Mouse (Mus musculus): Measurements from ENCODE around the gene Tk2. TPM values are rescaled to one million over a fixed set of nuclear protein-coding genes. Genes with fewer than 3 reads are reported as not detected.
A peak's percentile ranks its signal among the peaks of the same experiment; 100 is the strongest.

The Tk2 gene
- polyA plus RNA-seq, 1 experiment from 2014 or later, result 32.5 TPM

- H3K27ac ChIP-seq (ENCODE audit: low read depth, low read length), result 0 out of 2 replicates have a peak within 1 kb of the TSS, but pooled peaks have one; percentile 30
- 4% methylated on average over 41 of the region's 41 CpGs for WGBS
- peak; percentile 87 for ATAC-seq (ENCODE audit: low FRiP score)
These were observed 2.3 kb upstream of the Tk2 start, which contains the start of gene Cklf for GRCm38 (mm10) chr8:104250439-104251367. Cklf (plus strand) TSS chr8:104250861.

GRCm38 (mm10) chr8:104249442-104249996 is 1.2 kb upstream of the Tk2 start:
- Histone ChIP-seq H3K9me3 (ENCODE audit: control insufficient read depth, low read length) (no peaks in the 10 kb centered on the region), H3K27ac (ENCODE audit: low read depth, low read length) (no peak overlapping the region), H3K36me3 (ENCODE audit: control insufficient read depth, insufficient read depth, low read length) (no peaks in the 10 kb centered on the region), H3K4me2 (replicated peaks; ENCODE audit: low read depth, low read length) (no peak overlapping the region), H3K4me1 (replicated peaks; ENCODE audit: control insufficient read depth, insufficient read depth, low read length) (no peaks in the 10 kb centered on the region), H3K27me3 (ENCODE audit: control insufficient read depth, insufficient read depth, low read length) (no peaks in the 10 kb centered on the region), H3K9ac (ENCODE audit: low read depth, low read length) (no peak overlapping the region), H3K4me3 (ENCODE audit: low read depth, low read length) (no peak overlapping the region)
- DNase-seq (ENCODE audit: low spot score) (no peak), ATAC-seq (ENCODE audit: low FRiP score) (no peak)
- WGBS, result 84% methylated on average over 7 of the region's 7 CpGs

More at GRCm38 (mm10) chr8:104250439-104251367, 2.3 kb upstream of the Tk2 start, which contains the start of gene Cklf:
- H3K36me3 ChIP-seq (ENCODE audit: control insufficient read depth, insufficient read depth, low read length), result no peaks in the 10 kb centered on the region
- H3K4me3 ChIP-seq (ENCODE audit: low read depth, low read length), result peak within 1 kb of the TSS; percentile 70
- H3K9ac ChIP-seq (ENCODE audit: low read depth, low read length), result peak within 1 kb of the TSS; percentile 84
- peak; percentile 96 for DNase-seq (ENCODE audit: low spot score)
- H3K4me1 ChIP-seq (replicated peaks; ENCODE audit: control insufficient read depth, insufficient read depth, low read length), result no peaks in the 10 kb centered on the region
- H3K27me3 ChIP-seq (ENCODE audit: control insufficient read depth, insufficient read depth, low read length), result no peaks in the 10 kb centered on the region
- peak within 1 kb of the TSS; percentile 76 for H3K4me2 ChIP-seq (replicated peaks; ENCODE audit: low read depth, low read length)
- no peaks in the 10 kb centered on the region for H3K9me3 ChIP-seq (ENCODE audit: control insufficient read depth, low read length)

GRCm38 (mm10) chr8:104247908-104248275 is 466 bp downstream of the Tk2 start:
- Histone ChIP-seq H3K9ac (ENCODE audit: low read depth, low read length) (peak overlapping the region; percentile 85), H3K9me3 (ENCODE audit: control insufficient read depth, low read length) (no peaks in the 10 kb centered on the region), H3K27me3 (ENCODE audit: control insufficient read depth, insufficient read depth, low read length) (no peaks in the 10 kb centered on the region), H3K27ac (ENCODE audit: low read depth, low read length) (no peak overlapping the region), H3K4me3 (ENCODE audit: low read depth, low read length) (peak overlapping the region; percentile 87), H3K4me2 (replicated peaks; ENCODE audit: low read depth, low read length) (peak overlapping the region; percentile 59), H3K4me1 (replicated peaks; ENCODE audit: control insufficient read depth, insufficient read depth, low read length) (no peaks in the 10 kb centered on the region), H3K36me3 (ENCODE audit: control insufficient read depth, insufficient read depth, low read length) (peaks cover 2% of the 10 kb centered on the region; the same call in 1 of the 2 replicates)
- DNase-seq (ENCODE audit: low spot score) (peak; percentile 10), ATAC-seq (ENCODE audit: low FRiP score) (peak; percentile 10; the same call in 1 of the 2 replicates)
- WGBS, result 5% methylated on average over 11 of the region's 11 CpGs

- H3K4me3 ChIP-seq (ENCODE audit: low read depth, low read length), result peak overlapping the region; percentile 87
- peaks cover 2% of the 10 kb centered on the region; the same call in 1 of the 2 replicates for H3K36me3 ChIP-seq (ENCODE audit: control insufficient read depth, insufficient read depth, low read length)
- H3K27me3 ChIP-seq (ENCODE audit: control insufficient read depth, insufficient read depth, low read length), result no peaks in the 10 kb centered on the region
- 77% methylated on average over 22 of the region's 22 CpGs for WGBS
- no peaks in the 10 kb centered on the region for H3K9me3 ChIP-seq (ENCODE audit: control insufficient read depth, low read length)
- peak overlapping the region; percentile 85; the same call in 1 of the 2 replicates for H3K9ac ChIP-seq (ENCODE audit: low read depth, low read length)
- H3K4me1 ChIP-seq (replicated peaks; ENCODE audit: control insufficient read depth, insufficient read depth, low read length), result no peaks in the 10 kb centered on the region
- ATAC-seq (ENCODE audit: low FRiP score) (no peak), DNase-seq (ENCODE audit: low spot score) (no peak)
- H3K4me2 ChIP-seq (replicated peaks; ENCODE audit: low read depth, low read length), result peak overlapping the region; percentile 59
- H3K27ac ChIP-seq (ENCODE audit: low read depth, low read length), result no peak overlapping the region
These were observed 1.1 kb downstream of the Tk2 start for GRCm38 (mm10) chr8:104247054-104247907.

- DNase-seq (ENCODE audit: low spot score), result no peak
- H3K9me3 ChIP-seq (ENCODE audit: control insufficient read depth, low read length), result no peaks in the 10 kb centered on the region
- ATAC-seq (ENCODE audit: low FRiP score), result no peak
- no peak overlapping the region for H3K4me3 ChIP-seq (ENCODE audit: low read depth, low read length)
- WGBS, result 84% methylated on average over 4 of the region's 4 CpGs
- H3K4me2 ChIP-seq (replicated peaks; ENCODE audit: low read depth, low read length), result no peak overlapping the region
- H3K9ac ChIP-seq (ENCODE audit: low read depth, low read length), result no peak overlapping the region
- H3K36me3 ChIP-seq (ENCODE audit: control insufficient read depth, insufficient read depth, low read length), result peaks cover 2% of the 10 kb centered on the region; the same call in 1 of the 2 replicates
- no peak overlapping the region for H3K27ac ChIP-seq (ENCODE audit: low read depth, low read length)
- H3K27me3 ChIP-seq (ENCODE audit: control insufficient read depth, insufficient read depth, low read length), result no peaks in the 10 kb centered on the region
- no peaks in the 10 kb centered on the region for H3K4me1 ChIP-seq (replicated peaks; ENCODE audit: control insufficient read depth, insufficient read depth, low read length)
These were observed 1.7 kb downstream of the Tk2 start for GRCm38 (mm10) chr8:104246621-104247020.

- WGBS, result 86% methylated on average over 12 of the region's 12 CpGs
- no peak overlapping the region for H3K4me3 ChIP-seq (ENCODE audit: low read depth, low read length)
- no peak overlapping the region for H3K4me2 ChIP-seq (replicated peaks; ENCODE audit: low read depth, low read length)
- no peaks in the 10 kb centered on the region for H3K4me1 ChIP-seq (replicated peaks; ENCODE audit: control insufficient read depth, insufficient read depth, low read length)
- no peak overlapping the region for H3K9ac ChIP-seq (ENCODE audit: low read depth, low read length)
- H3K9me3 ChIP-seq (ENCODE audit: control insufficient read depth, low read length), result no peaks in the 10 kb centered on the region
- no peaks in the 10 kb centered on the region for H3K27me3 ChIP-seq (ENCODE audit: control insufficient read depth, insufficient read depth, low read length)
- DNase-seq (ENCODE audit: low spot score) (no peak), ATAC-seq (ENCODE audit: low FRiP score) (no peak)
- no peak overlapping the region for H3K27ac ChIP-seq (ENCODE audit: low read depth, low read length)
- peaks cover 2% of the 10 kb centered on the region; the same call in 1 of the 2 replicates for H3K36me3 ChIP-seq (ENCODE audit: control insufficient read depth, insufficient read depth, low read length)
These were observed 6.2 kb downstream of the Tk2 start for GRCm38 (mm10) chr8:104242038-104242644.

- Histone ChIP-seq H3K9ac (ENCODE audit: low read depth, low read length) (no peak overlapping the region), H3K4me2 (replicated peaks; ENCODE audit: low read depth, low read length) (no peak overlapping the region), H3K27ac (ENCODE audit: low read depth, low read length) (no peak overlapping the region), H3K9me3 (ENCODE audit: control insufficient read depth, low read length) (no peaks in the 10 kb centered on the region), H3K4me3 (ENCODE audit: low read depth, low read length) (no peak overlapping the region), H3K27me3 (ENCODE audit: control insufficient read depth, insufficient read depth, low read length) (no peaks in the 10 kb centered on the region), H3K4me1 (replicated peaks; ENCODE audit: control insufficient read depth, insufficient read depth, low read length) (no peaks in the 10 kb centered on the region), H3K36me3 (ENCODE audit: control insufficient read depth, insufficient read depth, low read length) (peaks cover 2% of the 10 kb centered on the region; the same call in 1 of the 2 replicates)
- WGBS, result 86% methylated on average over 10 of the region's 10 CpGs
- no peak for DNase-seq (ENCODE audit: low spot score)
- no peak for ATAC-seq (ENCODE audit: low FRiP score)
These were observed 8.9 kb downstream of the Tk2 start for GRCm38 (mm10) chr8:104239418-104239861.

- Histone ChIP-seq H3K4me1 (replicated peaks; ENCODE audit: control insufficient read depth, insufficient read depth, low read length) (no peaks in the 10 kb centered on the region), H3K9me3 (ENCODE audit: control insufficient read depth, low read length) (no peaks in the 10 kb centered on the region), H3K4me3 (ENCODE audit: low read depth, low read length) (no peak overlapping the region), H3K4me2 (replicated peaks; ENCODE audit: low read depth, low read length) (no peak overlapping the region), H3K9ac (ENCODE audit: low read depth, low read length) (no peak overlapping the region), H3K36me3 (ENCODE audit: control insufficient read depth, insufficient read depth, low read length) (no peaks in the 10 kb centered on the region), H3K27ac (ENCODE audit: low read depth, low read length) (no peak overlapping the region), H3K27me3 (ENCODE audit: control insufficient read depth, insufficient read depth, low read length) (no peaks in the 10 kb centered on the region)
- WGBS, result 50% methylated on average over 6 of the region's 6 CpGs
- ATAC-seq (ENCODE audit: low FRiP score) (0 out of 2 replicates have a peak, but pooled peaks have one; percentile 59), DNase-seq (ENCODE audit: low spot score) (peak; percentile 36)
These were observed 13.8 kb downstream of the Tk2 start for GRCm38 (mm10) chr8:104234573-104234972.
